8 mouse cellular contexts compared by ENCODE assay signal in the genomic region with DNA sequence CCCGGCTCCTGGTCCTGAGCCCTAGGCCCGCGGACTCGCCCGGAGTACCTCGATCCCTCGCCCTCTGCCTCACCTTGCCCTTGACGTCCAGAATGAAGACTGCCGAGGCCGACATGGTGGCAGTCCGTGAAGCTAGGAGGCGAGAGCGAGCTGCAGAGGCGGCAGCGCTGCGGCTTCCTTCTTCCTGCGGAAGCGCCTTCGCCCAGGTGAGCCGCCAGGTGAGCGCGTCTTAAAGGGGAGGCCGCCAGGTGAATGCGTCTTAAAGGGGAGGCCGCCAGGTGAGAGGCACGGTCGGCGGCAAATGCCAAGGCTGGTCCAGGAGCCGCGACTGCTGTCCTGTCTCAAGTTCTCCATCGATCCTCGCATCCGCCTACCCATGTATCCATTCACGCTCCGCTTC. TPM values are rescaled to one million over a fixed set of nuclear protein-coding genes. Genes with fewer than 3 reads are reported as not detected.
DNase-seq lines count a peak whose midpoint lies in the region; ATAC-seq and TF ChIP-seq lines count a peak whose summit lies in the region.

A gene (minus strand): TSS at position 204 of the 400 bp plus-strand sequence.

- no peak for TF ChIP-seq CTCF in liver, postnatal 0 days (IDR thresholded peaks at IDR 0.05; ENCODE audit: low read depth)
- TF ChIP-seq CTCF in forebrain, postnatal 0 days (IDR thresholded peaks at IDR 0.05; ENCODE audit: low read depth) = peak; percentile 3; the same call in 1 of the 2 replicates

- DNase-seq in liver, embryonic 11.5 days (ENCODE audit: low spot score) = no peak
- no peak for DNase-seq in liver, postnatal 0 days
- peak; percentile 18 for DNase-seq in forebrain, postnatal 0 days
- DNase-seq in limb, embryonic 11.5 days (ENCODE audit: low spot score) = peak; percentile 34
- DNase-seq in gastrocnemius, postnatal 14 days = no peak
- no peak for DNase-seq in Muller cell, postnatal 12 days (ENCODE audit: inconsistent ontology term)
- no peak for DNase-seq in thymus, adult 18-20 months

- ATAC-seq in liver, embryonic 11.5 days (replicated peaks; ENCODE audit: low FRiP score) = no peak
- no peak for ATAC-seq in liver, postnatal 0 days
- no peak for ATAC-seq in forebrain, postnatal 0 days
- no peak for ATAC-seq in limb, embryonic 11.5 days (ENCODE audit: insufficient number of reproducible peaks, low FRiP score, low TSS enrichment, low read depth)
- peak; percentile 5; the same call in 1 of the 2 replicates for ATAC-seq in neural tube, embryonic 15.5 days (ENCODE audit: low FRiP score)

- H3K4me3 ChIP-seq in liver, embryonic 11.5 days (ENCODE audit: low read depth, low read length) = peak within 1 kb of the TSS; percentile 18; the same call in 1 of the 2 replicates
- no peak within 1 kb of the TSS for H3K4me3 ChIP-seq in liver, postnatal 0 days (ENCODE audit: low read depth, low read length)
- peak within 1 kb of the TSS; percentile 23 for H3K4me3 ChIP-seq in forebrain, postnatal 0 days (ENCODE audit: low read depth, low read length)
- peak within 1 kb of the TSS; percentile 20 for H3K4me3 ChIP-seq in limb, embryonic 11.5 days (ENCODE audit: low read depth, low read length)
- H3K4me3 ChIP-seq in neural tube, embryonic 15.5 days (replicated peaks) = peak within 1 kb of the TSS; percentile 35

- TF ChIP-seq EP300 in liver, postnatal 0 days (IDR thresholded peaks at IDR 0.05; ENCODE audit: low read depth) = no peak

- 21% methylated on average over 35 of the region's 35 CpGs for WGBS in liver, embryonic 11.5 days
- WGBS in liver, postnatal 0 days (ENCODE audit: insufficient replicate concordance) = 21% methylated on average over 33 of the region's 35 CpGs
- WGBS in forebrain, postnatal 0 days = 12% methylated on average over 34 of the region's 35 CpGs
- 10% methylated on average over 35 of the region's 35 CpGs for WGBS in limb, embryonic 11.5 days
- 11% methylated on average over 33 of the region's 35 CpGs for WGBS in neural tube, embryonic 15.5 days

- no peak within 1 kb of the TSS for H3K27ac ChIP-seq in liver, embryonic 11.5 days (ENCODE audit: low read depth, low read length)
- H3K27ac ChIP-seq in liver, postnatal 0 days (ENCODE audit: low read depth) = no peak within 1 kb of the TSS
- no peak within 1 kb of the TSS for H3K27ac ChIP-seq in forebrain, postnatal 0 days (ENCODE audit: low read depth, low read length)
- H3K27ac ChIP-seq in limb, embryonic 11.5 days (replicated peaks; ENCODE audit: low read depth, low read length) = no peak within 1 kb of the TSS
- no peak within 1 kb of the TSS for H3K27ac ChIP-seq in neural tube, embryonic 15.5 days (replicated peaks)

- intact Hi-C loops in gastrocnemius, postnatal 14 days (cut with DNase I; ENCODE audit: low total_unique reads) = loop anchor here (5.0 to 10.0 kb wide), 3 partner anchors 45 to 153 kb away; no protein-coding TSS in a partner anchor

- no peaks in the 10 kb centered on the region for H3K36me3 ChIP-seq in liver, embryonic 11.5 days (ENCODE audit: control insufficient read depth, insufficient read depth, low read length)
- H3K36me3 ChIP-seq in liver, postnatal 0 days (replicated peaks; ENCODE audit: insufficient read depth, low read length) = no peaks in the 10 kb centered on the region
- no peaks in the 10 kb centered on the region for H3K36me3 ChIP-seq in forebrain, postnatal 0 days (ENCODE audit: insufficient read depth)
- H3K36me3 ChIP-seq in limb, embryonic 11.5 days (ENCODE audit: control insufficient read depth, insufficient read depth, low read length) = no peaks in the 10 kb centered on the region
- no peaks in the 10 kb centered on the region for H3K36me3 ChIP-seq in neural tube, embryonic 15.5 days

- H3K9me3 ChIP-seq in liver, embryonic 11.5 days (ENCODE audit: control insufficient read depth, low read length) = no peaks in the 10 kb centered on the region
- no peaks in the 10 kb centered on the region for H3K9me3 ChIP-seq in liver, postnatal 0 days (ENCODE audit: low read length)
- H3K9me3 ChIP-seq in forebrain, postnatal 0 days (ENCODE audit: low read length) = no peaks in the 10 kb centered on the region
- no peaks in the 10 kb centered on the region for H3K9me3 ChIP-seq in limb, embryonic 11.5 days (ENCODE audit: control insufficient read depth, low read length)
- H3K9me3 ChIP-seq in neural tube, embryonic 15.5 days (replicated peaks) = no peaks in the 10 kb centered on the region

- H3K27me3 ChIP-seq in liver, embryonic 11.5 days (replicated peaks; ENCODE audit: control insufficient read depth, insufficient read depth, low read length) = peaks cover 15% of the 10 kb centered on the region
- H3K27me3 ChIP-seq in liver, postnatal 0 days (ENCODE audit: insufficient read depth, low read length) = peaks cover 13% of the 10 kb centered on the region
- H3K27me3 ChIP-seq in forebrain, postnatal 0 days (ENCODE audit: insufficient read depth, low read length) = peaks cover 12% of the 10 kb centered on the region
- H3K27me3 ChIP-seq in limb, embryonic 11.5 days (ENCODE audit: control insufficient read depth, insufficient read depth, low read length) = peaks cover 18% of the 10 kb centered on the region
- peaks cover 15% of the 10 kb centered on the region for H3K27me3 ChIP-seq in neural tube, embryonic 15.5 days (replicated peaks)

- H3K4me2 ChIP-seq in liver, embryonic 11.5 days = 0 out of 2 replicates have a peak within 1 kb of the TSS, but pooled peaks have one; percentile 11
- no peak within 1 kb of the TSS for H3K4me2 ChIP-seq in liver, postnatal 0 days (ENCODE audit: low read depth, low read length)
- peak within 1 kb of the TSS; percentile 35 for H3K4me2 ChIP-seq in forebrain, postnatal 0 days (ENCODE audit: low read depth)
- H3K4me2 ChIP-seq in limb, embryonic 11.5 days (ENCODE audit: low read depth, severe bottlenecking) = peak within 1 kb of the TSS; percentile 28
- peak within 1 kb of the TSS; percentile 50 for H3K4me2 ChIP-seq in neural tube, embryonic 15.5 days

- peaks cover 16% of the 10 kb centered on the region for H3K4me1 ChIP-seq in liver, embryonic 11.5 days (replicated peaks; ENCODE audit: control insufficient read depth, insufficient read depth, low read length)
- H3K4me1 ChIP-seq in liver, postnatal 0 days (ENCODE audit: insufficient read depth) = peaks cover 10% of the 10 kb centered on the region; the same call in 1 of the 2 replicates
- H3K4me1 ChIP-seq in forebrain, postnatal 0 days (ENCODE audit: insufficient read depth) = no peaks in the 10 kb centered on the region
- no peaks in the 10 kb centered on the region for H3K4me1 ChIP-seq in limb, embryonic 11.5 days (ENCODE audit: control insufficient read depth, insufficient read depth, low read length)
- peaks cover 6% of the 10 kb centered on the region; the same call in 1 of the 2 replicates for H3K4me1 ChIP-seq in neural tube, embryonic 15.5 days

- H3K9ac ChIP-seq in liver, embryonic 11.5 days (ENCODE audit: low read depth, low read length) = no peak within 1 kb of the TSS
- H3K9ac ChIP-seq in liver, postnatal 0 days (replicated peaks) = no peak within 1 kb of the TSS
- H3K9ac ChIP-seq in forebrain, postnatal 0 days = no peak within 1 kb of the TSS
- H3K9ac ChIP-seq in limb, embryonic 11.5 days (ENCODE audit: low read length) = peak within 1 kb of the TSS; percentile 12; the same call in 1 of the 2 replicates
- H3K9ac ChIP-seq in neural tube, embryonic 15.5 days (replicated peaks) = no peak within 1 kb of the TSS; the same call in 1 of the 2 replicates

RNA-seq across cellular contexts. Expression of the gene that starts here (rescaled TPM):
- polyA plus RNA-seq in liver, embryonic 11.5 days (2014; fragmentation: Nextera tagmentation; extraction: Ambion mirVana) = 1.2 and 1.6 TPM in 2 replicates
- polyA plus RNA-seq in liver, postnatal 0 days (2015; fragmentation: Nextera tagmentation; extraction: Ambion mirVana) = 0.32 and 0.54 TPM in 2 replicates
- total RNA-seq in forebrain, postnatal 0 days (2014; rRNA removed) = 2.6 and 4.2 TPM in 2 replicates
- polyA plus RNA-seq in forebrain, postnatal 0 days (2015; fragmentation: Nextera tagmentation; extraction: Ambion mirVana) = 2.4 and 2.9 TPM in 2 replicates
- polyA plus RNA-seq in limb, embryonic 11.5 days (2014; fragmentation: Nextera tagmentation; extraction: Ambion mirVana) = 8.0 and 8.2 TPM in 2 replicates
- polyA plus RNA-seq in neural tube, embryonic 15.5 days (2015; fragmentation: Nextera tagmentation; extraction: Ambion mirVana) = 2.5 and 12.1 TPM in 2 replicates
- not detected for total RNA-seq in gastrocnemius, postnatal 14 days (2021)

Comparison
In these comparisons a context has a peak if more than half of its experiments do, and no peak if none do; other contexts are left out.
1. DNase-seq: peak in forebrain, postnatal 0 days (single experiment) and limb, embryonic 11.5 days (single experiment); none in liver, embryonic 11.5 days (single experiment), liver, postnatal 0 days (single experiment), gastrocnemius, postnatal 14 days (single experiment), Muller cell, postnatal 12 days (single experiment) and thymus, adult 18-20 months (0 of 2).